Mouse (Mus musculus) CH12F3 (cell line): ENCODE data around the gene H2-DMa.
"Not testable (repeated sequence)": the region's sequence is repeated elsewhere in the genome, so short reads cannot be mapped to it uniquely, and the experiment has no call there.

Source experiments
- in situ Hi-C: fragments of 300-500 bp; cut with MboI; formaldehyde crosslinking; loops from 2 replicates; pipeline ENCODE4 v1.14.3; 2020; ENCODE audit warnings: low sequenced_read_pairs

The H2-DMa gene

GRCm38 (mm10) chr17:34143461-34143860, 24.1 kb downstream of the H2-DMa start:
- in situ Hi-C loops, result no loop called here

- in situ Hi-C loops, result not testable (repeated sequence)
Measured at GRCm38 (mm10) chr17:34144221-34144620, 24.9 kb downstream of the H2-DMa start.

- in situ Hi-C loops, result no loop called here
Measured at GRCm38 (mm10) chr17:34144960-34145371, 25.6 kb downstream of the H2-DMa start.

GRCm38 (mm10) chr17:34152923-34153322, 33.6 kb downstream of the H2-DMa start, which contains the start of gene H2-DMb1:
Gene H2-DMb1, plus strand, starts transcription at chr17:34153072.
- in situ Hi-C loops, result no loop called here

GRCm38 (mm10) chr17:34155534-34155933, 36.2 kb downstream of the H2-DMa start:
- in situ Hi-C loops, result no loop called here

- in situ Hi-C loops, result no loop called here
Measured at GRCm38 (mm10) chr17:34164202-34164895, 45.0 kb downstream of the H2-DMa start.

- in situ Hi-C loops, result loop anchor here (5.0 kb wide), 2 partner anchors 33 to 83 kb away; no protein-coding TSS in a partner anchor
Measured at GRCm38 (mm10) chr17:34165033-34165730, 45.8 kb downstream of the H2-DMa start.

- in situ Hi-C loops, result loop anchor here (5.0 kb wide), 2 partner anchors 37 to 87 kb away; no protein-coding TSS in a partner anchor
Measured at GRCm38 (mm10) chr17:34169279-34169678, 49.9 kb downstream of the H2-DMa start.

- in situ Hi-C loops, result no loop called here
Measured at GRCm38 (mm10) chr17:34170487-34170876, 51.1 kb downstream of the H2-DMa start.

- in situ Hi-C loops, result no loop called here
Measured at GRCm38 (mm10) chr17:34170877-34171498, 51.6 kb downstream of the H2-DMa start.

- in situ Hi-C loops, result no loop called here
Measured at GRCm38 (mm10) chr17:34172528-34172927, 53.2 kb downstream of the H2-DMa start.

- in situ Hi-C loops, result no loop called here
Measured at GRCm38 (mm10) chr17:34174075-34174474, 54.7 kb downstream of the H2-DMa start.

GRCm38 (mm10) chr17:34177179-34177578, 57.8 kb downstream of the H2-DMa start:
- in situ Hi-C loops, result no loop called here

- in situ Hi-C loops, result no loop called here
Measured at GRCm38 (mm10) chr17:34179019-34179418, 59.7 kb downstream of the H2-DMa start.

- in situ Hi-C loops, result no loop called here
Measured at GRCm38 (mm10) chr17:34179913-34180859, 60.8 kb downstream of the H2-DMa start.

GRCm38 (mm10) chr17:34183564-34184219, 64.4 kb downstream of the H2-DMa start:
- in situ Hi-C loops, result no loop called here

GRCm38 (mm10) chr17:34185526-34185925, 66.2 kb downstream of the H2-DMa start:
- in situ Hi-C loops, result no loop called here

- in situ Hi-C loops, result no loop called here
Measured at GRCm38 (mm10) chr17:34186885-34187260, 67.5 kb downstream of the H2-DMa start.

GRCm38 (mm10) chr17:34187261-34187916, 68.0 kb downstream of the H2-DMa start, which contains the start of the genes Tap1 and Psmb9:
Gene Tap1, plus strand, starts transcription at chr17:34187553.
Gene Psmb9, minus strand, starts transcription at chr17:34187764.
- in situ Hi-C loops, result no loop called here
